Mouse (Mus musculus) frontal cortex, postnatal 25 days (tissue): ENCODE measurements around the gene Anapc2.
A peak's percentile ranks its signal among the peaks of the same experiment; 100 is the strongest.
"Not testable (repeated sequence)": the region's sequence is repeated elsewhere in the genome, so short reads cannot be mapped to it uniquely, and the experiment has no call there.

ENCODE experiments used
- DNase-seq, 2 experiments: peaks; one replicate each; pipeline ENCODE4 v3.0.0; 2022; ENCODE audit warnings: low spot score in 2 of 2

Anapc2 gene

GRCm38 (mm10) chr2:25240723-25241437 lies 31.4 kb upstream of the Anapc2 start:
- DNase-seq: peak; percentile 33 to 50

- no peak for DNase-seq
Measured at GRCm38 (mm10) chr2:25241438-25241775, 30.9 kb upstream of the Anapc2 start.

- peak in 1 of 2 experiments; percentile 36 for DNase-seq
Measured at GRCm38 (mm10) chr2:25242101-25242506, 30.2 kb upstream of the Anapc2 start, which contains the start of the genes Rnf208 and Cysrt1. TSS of gene Rnf208 (plus strand) at chr2:25242255. TSS of gene Cysrt1 (minus strand) at chr2:25242452.

- no peak for DNase-seq
Measured at GRCm38 (mm10) chr2:25243342-25243741, 28.9 kb upstream of the Anapc2 start.

GRCm38 (mm10) chr2:25244144-25244543 lies 28.1 kb upstream of the Anapc2 start:
- no peak for DNase-seq

GRCm38 (mm10) chr2:25246183-25247072 lies 25.9 kb upstream of the Anapc2 start, which contains the start of gene AL732309.1:
TSS of gene AL732309.1 (minus strand) at chr2:25246863.
- DNase-seq: no peak

GRCm38 (mm10) chr2:25252331-25252730 lies 19.9 kb upstream of the Anapc2 start:
- DNase-seq: no peak

- peak; percentile 81 to 82 for DNase-seq
Measured at GRCm38 (mm10) chr2:25255284-25255779, 16.9 kb upstream of the Anapc2 start, which contains the start of gene Tmem203. TSS of gene Tmem203 (plus strand) at chr2:25255439.

GRCm38 (mm10) chr2:25256443-25257109 lies 15.7 kb upstream of the Anapc2 start:
- not testable (repeated sequence) for DNase-seq

GRCm38 (mm10) chr2:25257250-25257649 lies 15.0 kb upstream of the Anapc2 start:
- not testable (repeated sequence) for DNase-seq

GRCm38 (mm10) chr2:25258887-25259286 lies 13.4 kb upstream of the Anapc2 start:
- DNase-seq: no peak

- no peak for DNase-seq
Measured at GRCm38 (mm10) chr2:25261870-25262269, 10.4 kb upstream of the Anapc2 start.

GRCm38 (mm10) chr2:25262291-25262767 lies 9.9 kb upstream of the Anapc2 start, which contains the start of gene Tprn:
TSS of gene Tprn (plus strand) at chr2:25262618.
- peak; percentile 74 to 88 for DNase-seq

GRCm38 (mm10) chr2:25262795-25263622 lies 9.3 kb upstream of the Anapc2 start:
- no peak for DNase-seq

GRCm38 (mm10) chr2:25263623-25264285 lies 8.5 kb upstream of the Anapc2 start:
- DNase-seq: no peak

GRCm38 (mm10) chr2:25264286-25264660 lies 8.0 kb upstream of the Anapc2 start:
- DNase-seq: no peak

GRCm38 (mm10) chr2:25264851-25265250 lies 7.4 kb upstream of the Anapc2 start:
- DNase-seq: no peak

- DNase-seq: no peak
Measured at GRCm38 (mm10) chr2:25265897-25266656, 6.2 kb upstream of the Anapc2 start.

GRCm38 (mm10) chr2:25266720-25267119 lies 5.6 kb upstream of the Anapc2 start:
- no peak for DNase-seq
